Mouse (Mus musculus) layer of hippocampus, adult 8-10 months (tissue): ENCODE data around the gene Plce1. TPM values are rescaled to one million over a fixed set of nuclear protein-coding genes. Genes with fewer than 3 reads are reported as not detected.

Experiments used
- DNase-seq, 2 experiments: peaks; one replicate each; pipeline ENCODE4 v3.0.0; 2022; ENCODE audit warnings: low spot score in 2 of 2
- total RNA-seq, 4 experiments: library from RNA; stranded (reverse); gene quantifications; 2 replicates each; pipeline ENCODE4 v1.2.4; 2022

Gene Plce1
- total RNA-seq, 4 experiments from 2014 or later: 10.8 to 20.5 (median 16.3) TPM

DNA sequence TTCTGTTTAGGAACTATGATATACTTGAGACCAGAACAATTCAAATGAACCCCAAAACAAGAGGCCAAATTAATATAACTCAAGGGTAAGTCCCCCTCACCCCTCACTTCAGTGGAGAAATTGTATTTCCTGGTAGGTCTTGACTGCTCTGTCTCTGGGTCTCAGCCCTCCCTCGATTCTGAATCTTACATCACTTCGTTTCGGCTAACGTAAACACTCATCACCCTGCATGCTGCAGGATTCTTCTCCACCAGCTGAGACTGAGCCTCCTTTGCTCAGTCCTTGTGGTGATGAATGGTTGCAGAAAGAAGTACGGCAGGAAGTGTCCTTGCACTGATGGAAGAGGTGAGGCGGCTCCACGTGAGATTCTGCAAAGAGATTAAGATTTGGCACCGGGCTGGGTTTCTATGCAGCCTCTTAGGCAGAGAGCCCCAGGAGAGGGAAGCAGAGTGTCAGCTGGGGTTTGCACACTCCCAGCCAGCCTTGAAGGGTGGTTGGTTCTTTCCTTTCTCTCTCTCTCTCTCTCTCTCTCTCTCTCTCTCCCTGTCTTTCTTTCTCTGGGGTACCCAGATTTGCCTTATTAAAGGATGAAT is 97.7 kb downstream of the Plce1 start:
- no peak for DNase-seq

- DNase-seq: no peak
These were observed 102.0 kb downstream of the Plce1 start for GRCm38 (mm10) chr19:38582861-38583260.

DNA sequence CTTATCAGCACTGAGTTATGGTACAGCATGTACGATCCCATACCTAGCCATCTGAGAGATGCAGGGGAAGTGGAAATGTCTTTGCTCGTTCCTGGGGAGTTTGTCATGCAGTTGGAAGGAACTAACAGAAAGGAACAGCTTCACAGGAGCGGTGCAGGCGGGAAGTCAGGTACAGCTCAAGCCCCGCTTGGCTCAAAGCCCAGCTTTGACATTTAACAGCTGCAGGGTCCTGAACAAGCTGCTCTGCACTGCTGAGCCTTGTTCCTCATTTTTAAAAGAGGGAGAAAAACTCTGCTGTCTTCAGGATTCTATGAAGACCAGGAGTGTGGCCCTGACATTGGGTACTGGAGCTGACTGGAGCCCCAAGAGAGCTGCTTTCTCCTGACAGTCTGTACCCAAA is 106.7 kb downstream of the Plce1 start:
- no peak for DNase-seq

GRCm38 (mm10) chr19:38589466-38589865 is 108.6 kb downstream of the Plce1 start:
- DNase-seq: no peak

- DNase-seq: no peak
These were observed 109.0 kb downstream of the Plce1 start for GRCm38 (mm10) chr19:38589941-38590340.

DNA sequence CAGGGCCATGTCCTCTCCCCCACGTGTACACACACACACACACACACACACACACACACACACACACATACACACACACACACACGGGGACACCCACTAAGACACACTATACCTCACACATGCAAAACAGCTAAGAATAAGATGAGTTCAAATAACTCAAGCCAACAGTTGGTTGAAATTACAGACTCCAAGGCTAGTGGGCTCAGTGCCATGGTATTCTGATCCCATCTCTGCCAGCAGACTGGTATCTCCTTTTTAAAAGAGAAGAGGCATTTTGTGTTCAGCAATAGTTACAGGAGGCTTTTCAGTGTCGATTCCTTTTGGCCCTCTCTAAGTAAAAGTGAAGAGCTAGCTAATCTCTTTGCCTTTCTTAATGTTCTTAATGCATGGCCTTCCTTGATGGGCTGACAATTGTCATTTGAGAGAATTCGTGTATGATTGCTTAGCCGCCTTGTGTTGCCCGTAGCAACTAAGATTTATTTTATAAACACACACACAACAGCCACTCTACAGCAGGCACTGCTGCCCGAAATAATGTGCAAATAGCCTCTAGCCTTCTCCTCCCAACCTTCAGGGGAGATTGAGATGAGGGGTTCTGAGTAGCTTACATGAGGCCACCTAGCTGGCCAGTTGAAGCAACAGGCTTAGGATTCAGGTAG is 111.8 kb downstream of the Plce1 start:
- no peak for DNase-seq

- no peak for DNase-seq
These were observed 112.5 kb downstream of the Plce1 start for GRCm38 (mm10) chr19:38593225-38593897.

GRCm38 (mm10) chr19:38596096-38596495 is 115.2 kb downstream of the Plce1 start:
- no peak for DNase-seq

- DNase-seq: no peak
These were observed 116.5 kb downstream of the Plce1 start for GRCm38 (mm10) chr19:38597392-38597791.

GRCm38 (mm10) chr19:38599001-38599400 is 118.1 kb downstream of the Plce1 start:
- DNase-seq: no peak

- no peak for DNase-seq
These were observed 120.2 kb downstream of the Plce1 start for GRCm38 (mm10) chr19:38601127-38601526.

- no peak for DNase-seq
These were observed 121.9 kb downstream of the Plce1 start for GRCm38 (mm10) chr19:38602811-38603210.

GRCm38 (mm10) chr19:38607236-38607635 is 126.3 kb downstream of the Plce1 start:
- DNase-seq: no peak

- no peak for DNase-seq
These were observed 128.2 kb downstream of the Plce1 start for GRCm38 (mm10) chr19:38608951-38609654.

GRCm38 (mm10) chr19:38610291-38610690 is 129.4 kb downstream of the Plce1 start:
- DNase-seq: no peak

GRCm38 (mm10) chr19:38610809-38611208 is 129.9 kb downstream of the Plce1 start:
- DNase-seq: no peak

DNA sequence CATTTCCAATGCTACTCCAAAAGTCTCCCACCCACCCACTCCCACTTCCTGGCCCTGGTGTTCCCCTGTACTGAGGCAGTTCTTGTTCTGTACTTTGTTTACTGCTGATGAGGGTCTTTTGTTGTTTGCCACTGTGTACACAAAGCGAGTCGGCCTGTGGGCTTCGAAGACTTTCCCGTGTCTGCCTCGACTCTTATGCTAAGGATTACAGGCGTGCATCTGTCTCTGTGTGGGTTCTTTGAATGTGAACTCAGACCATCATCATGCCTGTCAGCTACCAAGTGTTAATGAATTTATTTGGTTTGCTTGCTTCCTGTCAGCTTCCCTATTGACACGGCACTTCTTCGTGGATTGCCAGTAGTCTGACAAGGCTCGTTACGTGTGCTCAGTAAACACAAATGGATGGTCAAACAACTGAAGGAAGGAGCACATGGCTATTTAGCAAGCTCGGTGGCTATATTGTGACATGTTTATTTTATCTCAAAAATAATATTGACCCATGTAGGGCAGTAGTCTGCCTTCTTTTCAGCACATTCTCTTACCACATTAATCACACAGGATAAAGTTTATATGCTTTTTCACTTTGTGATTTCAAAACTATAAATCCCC is 133.3 kb downstream of the Plce1 start:
- no peak for DNase-seq

- DNase-seq: no peak
These were observed 134.4 kb downstream of the Plce1 start for GRCm38 (mm10) chr19:38615356-38615755.

DNA sequence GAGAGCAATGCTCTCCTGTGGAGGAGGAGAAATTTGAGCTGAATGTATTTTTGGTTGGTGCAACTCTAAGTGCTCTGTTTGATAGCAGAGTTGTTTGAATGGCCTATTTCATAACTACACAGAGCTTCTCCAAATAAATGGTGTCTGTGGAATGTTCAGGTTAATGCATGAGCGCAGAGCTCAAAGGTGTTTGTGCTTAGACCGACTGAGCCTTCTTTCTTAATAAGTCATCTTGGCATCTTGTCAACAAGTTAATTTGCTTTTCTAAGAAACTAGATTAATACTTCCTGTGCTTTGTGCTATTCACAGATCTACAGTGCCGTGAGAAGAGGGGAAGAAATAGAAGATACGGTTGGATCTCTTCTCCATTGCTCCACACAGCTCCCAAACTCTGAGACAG is 139.2 kb downstream of the Plce1 start:
- DNase-seq: no peak

DNA sequence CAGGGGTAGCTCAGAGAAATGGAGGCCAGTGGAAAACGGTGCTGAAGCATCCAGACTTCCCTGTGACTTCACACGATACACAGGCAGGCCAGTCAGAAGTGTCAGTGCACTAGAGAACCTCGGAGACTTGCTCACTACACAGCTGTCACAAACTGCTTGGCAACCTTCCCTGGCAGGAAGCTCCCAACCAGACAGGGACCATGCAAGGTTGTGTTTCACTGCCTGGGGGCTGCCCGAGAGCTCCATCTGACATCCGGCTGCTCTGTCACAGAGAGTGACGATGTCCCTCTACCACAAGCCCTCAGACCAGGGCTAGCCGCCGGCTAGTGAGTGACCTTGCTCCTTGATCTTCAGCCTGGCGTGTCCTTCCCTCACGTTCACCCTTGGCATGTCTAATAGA is 140.6 kb downstream of the Plce1 start:
- DNase-seq: no peak

DNA sequence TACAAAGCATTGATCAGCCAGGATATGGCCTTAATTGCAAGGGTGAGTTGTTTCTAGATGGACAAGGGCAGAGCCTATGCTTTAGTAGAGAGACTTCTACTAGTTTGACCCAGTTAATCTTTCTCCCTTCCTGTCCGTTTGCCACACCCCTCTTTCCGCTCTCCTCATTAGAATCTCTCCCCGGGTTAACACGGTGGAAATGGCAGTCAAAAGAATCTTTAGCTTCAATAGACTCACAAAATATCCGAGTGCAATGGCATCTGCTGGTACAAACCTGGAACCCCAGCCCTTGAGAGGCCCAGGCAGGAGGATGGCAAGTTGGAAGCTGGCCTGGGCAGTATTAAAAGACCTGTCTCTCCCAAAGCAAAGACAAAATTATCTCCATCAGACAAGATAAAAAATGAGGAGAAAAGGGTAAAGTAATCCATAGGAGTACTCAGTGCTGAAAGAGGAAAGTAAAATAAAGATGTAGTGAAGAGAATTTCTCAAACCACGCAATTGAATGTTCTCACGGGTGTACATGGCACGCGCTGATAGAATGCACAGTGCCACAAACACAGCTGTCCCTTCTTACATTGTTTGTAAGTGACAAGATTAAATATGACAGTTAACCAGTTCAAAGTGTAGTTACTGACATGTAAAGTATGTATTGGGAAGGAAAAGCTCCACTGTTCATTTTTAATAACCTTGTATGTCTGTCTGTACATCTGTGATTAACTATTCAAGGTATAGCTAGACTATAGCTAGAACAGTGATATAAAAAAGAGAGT is 145.5 kb downstream of the Plce1 start:
- no peak for DNase-seq
